Mouse (Mus musculus) adrenal gland, postnatal 4 days (tissue): ENCODE measurements around the gene Pigo. TPM values are rescaled to one million over a fixed set of nuclear protein-coding genes. Genes with fewer than 3 reads are reported as not detected.

Experiments used
- DNase-seq, 2 experiments: peaks; one replicate each; pipeline ENCODE4 v3.0.0; 2021 to 2022; ENCODE audit warnings: low spot score in 2 of 2, mixed read lengths in 2 of 2
- long read RNA-seq, 2 experiments: library from polyadenylated mRNA; stranded (forward); transcript quantifications; one replicate each; pipeline ENCODE4 v2.0.0; 2021
- total RNA-seq, 2 experiments: library from RNA; stranded (reverse); gene quantifications; 2 replicates each; pipeline ENCODE4 v1.2.3; 2021

Gene Pigo
- 10 to 100 TPM; 21.7 to 25.0 TPM for total RNA-seq
- long read RNA-seq, experiment 1, full-length matches to known transcripts = 5 of 24 reads
- long read RNA-seq, experiment 1, partial matches to known transcripts = 4 of 24 reads
- long read RNA-seq, experiment 1, other reads (novel, unspliced or antisense) = 15 of 24 reads
- long read RNA-seq, experiment 2, full-length matches to known transcripts = 2 of 40 reads
- long read RNA-seq, experiment 2, partial matches to known transcripts = 24 of 40 reads
- long read RNA-seq, experiment 2, other reads (novel, unspliced or antisense) = 14 of 40 reads

DNA sequence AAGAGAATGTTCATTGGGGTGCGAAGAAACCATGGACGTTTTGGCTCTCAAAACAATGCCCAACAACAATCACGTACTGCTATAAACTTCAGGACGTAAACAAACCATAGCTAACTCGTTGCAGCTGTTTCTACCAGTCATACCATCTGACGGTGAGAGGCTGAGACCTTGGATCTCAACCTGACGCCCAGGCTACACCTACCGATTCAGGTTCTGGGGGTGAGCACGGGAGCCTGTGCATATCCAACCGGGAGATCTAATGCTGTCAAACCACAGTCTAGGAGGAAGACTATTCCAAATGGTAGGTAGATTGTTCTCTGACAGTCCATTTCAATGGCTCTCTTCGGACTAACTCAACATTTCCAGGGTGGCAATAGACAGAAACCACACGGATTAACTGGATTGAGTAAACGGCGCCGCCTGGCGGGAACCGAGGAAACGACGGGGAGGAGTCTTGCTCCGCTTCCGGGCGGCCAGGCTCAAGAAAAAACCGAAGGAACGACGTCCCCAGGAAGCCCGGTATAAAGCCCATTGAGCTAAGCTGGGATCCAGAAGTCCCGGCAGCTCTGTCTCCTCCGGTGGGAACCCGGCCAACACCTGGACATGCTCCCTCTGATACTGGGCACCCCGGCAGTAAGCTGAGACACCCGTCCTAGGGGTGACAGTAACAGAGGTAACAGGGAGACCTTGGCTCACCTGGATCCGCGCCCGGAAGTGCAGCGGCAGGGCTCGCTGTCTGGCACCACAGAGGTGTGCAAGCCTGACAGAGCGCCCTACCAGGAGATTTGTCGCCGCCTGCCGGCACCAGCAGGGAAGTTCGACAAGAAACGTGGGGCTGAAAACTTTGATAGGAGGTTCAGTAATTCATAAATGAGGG is at the start of gene Pigo:
Gene Pigo (minus strand): TSS at position 736 of the 877 bp plus-strand sequence.
- peak; percentile 93 for DNase-seq

GRCm38 (mm10) chr4:43074923-43075322 is 49.3 kb upstream of the Pigo start:
- no peak for DNase-seq

DNA sequence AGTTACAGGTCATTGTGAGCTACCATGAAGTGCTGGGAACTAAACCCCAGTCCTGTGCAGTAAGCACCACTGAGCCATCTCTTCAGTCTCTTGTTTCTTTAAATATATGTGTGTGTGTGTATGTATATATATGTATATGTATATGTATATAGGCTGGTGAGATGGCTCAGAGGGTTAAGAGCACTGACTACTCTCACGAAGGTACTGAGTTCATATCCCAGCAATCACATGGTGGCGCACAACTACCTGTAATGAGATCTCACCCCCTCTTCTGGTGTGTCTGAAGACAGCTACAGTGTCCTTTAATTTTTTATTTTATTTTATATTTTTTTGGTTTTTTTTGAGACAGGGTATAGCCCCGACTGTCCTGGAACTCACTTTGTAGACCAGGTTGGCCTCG is 39.9 kb upstream of the Pigo start:
- no peak for DNase-seq

DNA sequence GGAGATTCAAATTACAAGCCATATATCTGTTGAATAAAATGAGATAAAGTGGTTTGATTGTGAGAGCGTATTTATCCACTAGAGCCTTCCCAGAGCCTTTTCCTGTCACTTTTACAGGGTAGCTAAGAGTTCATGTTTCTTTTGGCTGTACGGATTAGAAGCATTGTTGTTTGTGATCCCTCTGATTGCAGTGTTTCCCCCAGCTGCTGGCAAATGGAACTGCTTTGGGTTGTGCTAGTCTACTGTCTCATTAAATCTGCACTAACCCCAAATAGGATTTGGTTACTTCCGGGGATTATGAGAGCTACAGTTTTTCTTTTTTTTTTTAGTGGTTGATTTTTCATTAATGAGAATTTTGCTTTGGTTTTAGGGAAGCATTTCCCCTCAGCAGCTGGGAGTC is 34.7 kb upstream of the Pigo start:
- no peak for DNase-seq

DNA sequence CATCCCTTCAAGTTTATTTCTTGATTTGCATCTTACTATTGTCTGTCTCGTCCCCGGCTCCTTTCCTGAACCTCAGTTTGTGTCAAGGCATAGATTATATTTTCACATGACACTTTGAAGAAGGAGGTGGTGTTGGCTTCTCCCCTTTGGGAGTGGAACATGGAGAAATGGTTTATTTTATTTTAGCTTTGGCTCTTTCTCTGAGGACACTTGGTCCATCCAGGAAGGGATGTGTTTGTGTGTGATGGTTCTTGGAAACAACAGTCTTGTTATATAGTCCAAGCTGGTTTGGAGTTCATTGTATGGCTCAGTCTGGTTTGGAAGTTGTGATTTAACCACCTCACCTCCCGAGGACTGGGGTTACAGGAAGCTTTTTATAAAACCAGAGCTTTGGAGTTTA is 34.1 kb upstream of the Pigo start:
- DNase-seq = no peak

DNA sequence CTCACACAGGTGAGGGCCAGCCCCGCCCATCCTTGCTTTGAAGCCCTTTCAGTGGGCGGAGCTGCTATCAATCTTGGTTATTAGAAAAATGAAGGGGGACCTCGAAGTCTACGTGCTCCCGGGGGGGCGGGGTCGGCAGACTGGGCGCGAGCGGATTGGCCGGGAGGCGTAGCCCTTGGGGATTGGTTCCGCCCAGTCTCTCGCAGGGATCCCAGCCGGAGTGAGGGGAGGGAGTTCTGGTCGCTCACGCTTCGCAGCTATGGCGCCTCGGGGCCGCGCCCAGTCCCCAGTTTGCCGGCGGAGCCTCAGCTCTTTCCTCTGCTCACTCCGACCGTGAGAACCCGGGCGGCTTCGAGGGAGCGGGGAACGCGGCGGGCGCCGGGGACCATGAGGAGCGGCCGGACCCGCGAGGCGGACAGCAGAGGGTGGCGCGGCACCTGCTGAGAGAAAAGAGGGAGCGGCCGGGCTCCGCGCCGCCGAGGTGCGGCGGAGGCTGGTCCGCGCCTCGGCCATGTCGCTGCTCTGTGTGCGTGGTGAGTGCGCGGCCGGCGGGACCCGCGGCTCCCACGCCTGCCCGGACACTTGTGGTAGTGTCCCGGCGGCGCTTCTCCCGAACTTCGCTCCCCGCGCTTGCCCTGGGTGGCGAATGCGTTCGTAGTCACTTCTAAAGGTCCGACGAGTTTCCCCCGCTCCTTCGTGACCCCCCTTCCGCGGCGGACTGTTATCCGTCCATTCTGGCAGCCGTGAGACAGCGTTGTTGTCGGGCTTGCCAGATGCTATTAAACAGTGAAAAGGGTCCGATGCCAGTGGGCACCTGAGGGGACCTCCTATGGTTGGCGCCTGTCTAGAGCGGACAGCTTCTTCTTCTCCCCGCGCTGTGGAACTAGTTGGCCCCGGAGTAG is 33.4 kb upstream of the Pigo start, which contains the start of gene Unc13b:
Gene Unc13b (plus strand): TSS at position 201 of the 902 bp plus-strand sequence.
- peak; percentile 71 to 79 for DNase-seq

- no peak for DNase-seq
Observed at GRCm38 (mm10) chr4:43058392-43058752, 32.8 kb upstream of the Pigo start.

GRCm38 (mm10) chr4:43057654-43058053 is 32.0 kb upstream of the Pigo start:
- no peak for DNase-seq

- DNase-seq = no peak
Observed at GRCm38 (mm10) chr4:43052627-43053026, 27.0 kb upstream of the Pigo start.

- DNase-seq = peak in 1 of 2 experiments; percentile 41
Observed at GRCm38 (mm10) chr4:43047231-43047630, 21.6 kb upstream of the Pigo start.

GRCm38 (mm10) chr4:43046607-43047006 is 21.0 kb upstream of the Pigo start:
- no peak for DNase-seq

- peak; percentile 91 to 97 for DNase-seq
Observed at GRCm38 (mm10) chr4:43045659-43046302, 20.2 kb upstream of the Pigo start, which contains the start of gene Fam214b. Gene Fam214b, minus strand, starts transcription at chr4:43046220.

DNA sequence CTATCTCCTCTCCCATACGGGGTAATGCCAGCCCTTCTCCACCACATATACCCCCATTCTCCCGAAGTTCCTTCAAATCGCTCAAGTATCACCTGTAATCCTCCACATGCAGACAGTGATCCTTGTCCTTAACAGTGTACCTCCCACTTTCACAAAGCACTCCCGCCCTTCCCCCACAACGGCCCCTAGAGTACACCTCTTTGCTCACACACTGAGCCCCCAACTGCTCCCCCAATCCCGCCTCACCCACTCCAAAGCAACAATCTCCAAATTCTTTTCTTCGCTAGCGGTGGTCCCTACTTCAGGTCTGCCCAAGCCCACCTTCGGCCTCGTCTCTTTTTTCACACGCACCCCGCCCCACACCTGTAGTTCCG is 19.7 kb upstream of the Pigo start:
- DNase-seq = no peak

DNA sequence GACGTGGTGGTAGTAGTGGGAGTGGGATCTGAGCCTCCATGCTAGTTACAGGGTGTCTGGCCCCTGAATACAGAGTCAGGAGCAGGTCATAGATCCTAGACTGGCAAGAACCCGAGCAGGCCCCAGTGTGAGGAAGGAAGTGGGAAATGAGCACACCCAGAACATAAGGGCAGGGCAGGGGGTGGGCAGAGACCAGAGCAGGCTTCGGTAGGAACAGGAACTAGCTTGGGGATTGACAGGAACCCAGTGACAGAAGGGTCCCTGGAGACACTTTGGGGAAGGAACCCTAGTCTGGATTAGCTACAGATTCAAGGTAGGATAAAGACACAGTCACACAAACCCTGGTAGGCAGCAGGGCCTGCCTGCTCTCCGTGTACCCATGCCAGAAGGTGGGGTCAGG is 19.1 kb upstream of the Pigo start:
- no peak for DNase-seq

- DNase-seq = peak in 1 of 2 experiments; percentile 46
Observed at GRCm38 (mm10) chr4:43043644-43044357, 18.2 kb upstream of the Pigo start.

- no peak for DNase-seq
Observed at GRCm38 (mm10) chr4:43040881-43041547, 15.4 kb upstream of the Pigo start.

GRCm38 (mm10) chr4:43040114-43040572 is 14.5 kb upstream of the Pigo start:
- peak; percentile 86 to 94 for DNase-seq

DNA sequence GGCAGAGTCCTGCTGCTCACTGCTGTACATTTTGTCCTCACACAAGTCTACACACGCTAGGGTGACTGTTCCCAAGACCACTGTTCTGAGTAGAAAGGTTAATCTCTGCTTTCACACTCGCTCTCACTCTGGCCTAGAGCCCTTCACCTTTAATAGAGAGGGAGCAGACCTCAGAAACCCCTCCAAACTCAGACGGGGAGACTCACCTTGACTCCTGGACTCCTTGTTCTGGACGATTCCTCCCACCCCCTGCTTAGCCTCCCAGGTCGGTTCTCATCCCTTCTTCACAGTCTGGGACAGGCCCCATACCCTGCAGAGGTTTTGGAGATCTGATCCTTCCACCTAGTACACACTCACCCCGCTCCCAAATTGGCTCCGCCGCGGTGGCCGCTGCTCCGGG is 14.0 kb upstream of the Pigo start:
- no peak for DNase-seq
